Mouse (Mus musculus) intestine, postnatal 0 days (tissue): ENCODE measurements around the gene Rabggta. TPM values are rescaled to one million over a fixed set of nuclear protein-coding genes. Genes with fewer than 3 reads are reported as not detected.

Source experiments
- ATAC-seq: fragments of 200-750 bp; cut with Nextera tagmentation; 2 replicates; pipeline ENCODE4 v1.8.0; 2017; ENCODE audit warnings: mild to moderate bottlenecking, moderate TSS enrichment, moderate library complexity
- H3K27ac ChIP-seq: fragments of 300-500 bp; sonication (generic); 2 replicates; pipeline ENCODE4 v1.5.1; 2014; ENCODE audit warnings: mild to moderate bottlenecking, low read depth, low read length, moderate library complexity
- H3K27me3 ChIP-seq: fragments of 300-500 bp; sonication (generic); replicated peaks from 2 replicates; pipeline ENCODE4 v1.6.1; 2014; ENCODE audit warnings: low read length, mixed read lengths; ENCODE audit not compliant: control insufficient read depth, insufficient read depth
- H3K36me3 ChIP-seq: fragments of 300-500 bp; sonication (generic); 2 replicates; pipeline ENCODE4 v1.6.1; 2014; ENCODE audit warnings: mild to moderate bottlenecking, moderate library complexity; ENCODE audit not compliant: control insufficient read depth, insufficient read depth
- H3K4me1 ChIP-seq: fragments of 300-500 bp; sonication (generic); replicated peaks from 2 replicates; pipeline ENCODE4 v1.6.1; 2014; ENCODE audit warnings: antibody characterized with exemption, low read length, mixed read lengths; ENCODE audit not compliant: control insufficient read depth, insufficient read depth
- H3K4me2 ChIP-seq: fragments of 300-500 bp; sonication (generic); replicated peaks from 2 replicates; pipeline ENCODE4 v1.6.1; 2014; ENCODE audit warnings: low read depth, mild to moderate bottlenecking, moderate library complexity
- H3K4me3 ChIP-seq: fragments of 300-500 bp; sonication (generic); 2 replicates; pipeline ENCODE4 v1.5.1; 2014; ENCODE audit warnings: low read depth, low read length
- H3K9ac ChIP-seq: fragments of 300-500 bp; sonication (generic); 2 replicates; pipeline ENCODE4 v1.6.1; 2014; ENCODE audit warnings: mild to moderate bottlenecking, low read depth, low read length
- H3K9me3 ChIP-seq: fragments of 300-500 bp; sonication (generic); 2 replicates; pipeline ENCODE4 v1.6.1; 2016; ENCODE audit warnings: mixed run types; ENCODE audit not compliant: control insufficient read depth
- CTCF ChIP-seq: sonication (generic); IDR thresholded peaks from 2 replicates; pipeline ENCODE4 v1.5.1; 2016; ENCODE audit warnings: low read depth, mild to moderate bottlenecking, control low read depth, antibody characterized with exemption, moderate library complexity
- WGBS: fragments of 180-500 bp; shearing (Covaris S2); extraction: QIAGEN DNeasy Blood & Tissue Kit; methylation state at CpG from one replicate; pipeline ENCODE4 v1.1.7; 2014; 5-methylcytosine and 5-hydroxymethylcytosine counted together
- polyA plus RNA-seq: library from polyadenylated mRNA; unstranded; fragments of >200 nt; fragmentation: Nextera tagmentation; extraction: Ambion mirVana; gene quantifications from 2 replicates; pipeline ENCODE4 v1.2.1, GENCODE M21; 2015

Rabggta gene
- polyA plus RNA-seq, 1 experiment from 2014 or later, result 24.0 TPM

DNA sequence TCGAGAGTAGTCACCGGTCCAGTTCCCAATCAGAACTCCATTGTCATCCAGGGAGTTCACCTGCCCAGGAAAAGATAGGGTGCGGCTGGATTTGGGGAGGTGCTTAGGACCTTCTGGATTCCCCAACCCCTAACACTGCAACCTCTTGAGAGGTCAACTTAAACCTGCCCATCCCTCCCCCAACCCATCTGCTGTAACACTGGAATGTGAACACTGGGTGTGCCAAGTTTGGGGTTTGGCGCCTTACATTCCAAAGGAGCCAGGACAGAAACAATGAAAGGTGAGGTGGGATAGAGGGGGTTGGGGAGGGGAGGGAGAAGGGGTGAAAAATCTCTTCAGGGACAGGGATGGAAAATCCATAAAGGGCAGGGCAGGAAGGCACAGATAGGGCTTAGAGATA lies 12.6 kb downstream of the Rabggta start:
- Histone ChIP-seq H3K27me3 (no peaks in the 10 kb centered on the region), H3K9ac (no peak overlapping the region), H3K36me3 (no peaks in the 10 kb centered on the region), H3K9me3 (no peaks in the 10 kb centered on the region), H3K27ac (no peak overlapping the region), H3K4me1 (no peaks in the 10 kb centered on the region; the same call in 1 of the 2 replicates), H3K4me2 (no peak overlapping the region), H3K4me3 (no peak overlapping the region)
- TF ChIP-seq CTCF, result no peak
- WGBS, result 93% methylated on average over 4 of the region's 4 CpGs
- ATAC-seq, result no peak

DNA sequence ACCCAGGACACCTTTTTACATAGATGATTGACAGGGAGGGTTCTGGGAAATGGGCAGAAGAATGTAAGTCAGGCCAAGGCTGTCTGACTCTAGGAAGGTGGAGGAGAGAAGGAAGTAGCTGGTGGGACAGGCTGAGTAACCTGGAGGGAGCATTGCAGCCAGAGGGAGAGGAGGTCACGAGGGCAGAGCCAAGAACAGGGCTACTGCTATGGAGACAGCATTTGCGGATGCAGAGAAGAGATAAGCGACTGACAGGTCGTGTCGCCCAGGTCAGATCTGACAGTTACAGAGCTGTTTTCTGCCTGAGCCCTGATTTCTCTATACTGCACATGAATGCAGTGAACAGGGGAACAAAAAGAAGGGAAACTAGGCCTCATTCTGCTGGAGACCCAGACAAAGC lies 14.7 kb downstream of the Rabggta start:
- H3K4me2 ChIP-seq, result no peak overlapping the region
- no peaks in the 10 kb centered on the region for H3K4me1 ChIP-seq
- no peak overlapping the region for H3K9ac ChIP-seq
- H3K4me3 ChIP-seq, result no peak overlapping the region
- no peaks in the 10 kb centered on the region for H3K27me3 ChIP-seq
- TF ChIP-seq CTCF, result no peak
- no peak overlapping the region for H3K27ac ChIP-seq
- no peaks in the 10 kb centered on the region for H3K36me3 ChIP-seq
- 69% methylated on average over 5 of the region's 5 CpGs for WGBS
- no peaks in the 10 kb centered on the region for H3K9me3 ChIP-seq
- ATAC-seq, result no peak

DNA sequence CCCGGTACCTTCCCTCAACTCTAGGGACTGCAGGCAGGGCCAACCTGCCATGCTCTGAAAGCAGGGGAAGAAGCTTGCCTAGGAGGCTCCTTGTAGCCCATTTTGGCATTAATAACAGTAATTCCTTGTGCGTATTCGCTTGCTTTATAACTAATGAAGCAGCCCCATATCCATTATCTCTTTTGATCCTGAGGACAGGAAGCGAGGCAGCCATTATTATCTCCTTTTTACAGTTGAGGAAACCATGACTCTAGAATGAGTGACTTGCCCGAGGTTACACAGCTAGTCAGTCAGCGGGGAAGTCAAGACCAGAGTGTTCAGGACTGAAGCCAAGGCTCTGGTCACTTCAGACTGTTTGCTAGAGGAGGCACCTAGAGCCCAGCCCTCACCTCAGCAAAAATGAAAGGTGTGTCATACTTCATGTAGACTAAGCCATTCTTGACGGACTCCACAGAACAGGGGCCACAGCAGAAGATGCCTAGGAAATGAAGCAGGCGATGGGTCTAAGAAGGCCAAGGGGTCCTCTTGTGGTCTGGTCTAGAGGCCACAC lies 15.9 kb downstream of the Rabggta start:
- Histone ChIP-seq H3K36me3 (no peaks in the 10 kb centered on the region), H3K9me3 (no peaks in the 10 kb centered on the region), H3K27ac (no peak overlapping the region), H3K4me2 (no peak overlapping the region), H3K9ac (no peak overlapping the region), H3K27me3 (no peaks in the 10 kb centered on the region), H3K4me3 (no peak overlapping the region), H3K4me1 (no peaks in the 10 kb centered on the region)
- ATAC-seq, result no peak
- no peak for TF ChIP-seq CTCF
- 72% methylated on average over 8 of the region's 8 CpGs for WGBS

DNA sequence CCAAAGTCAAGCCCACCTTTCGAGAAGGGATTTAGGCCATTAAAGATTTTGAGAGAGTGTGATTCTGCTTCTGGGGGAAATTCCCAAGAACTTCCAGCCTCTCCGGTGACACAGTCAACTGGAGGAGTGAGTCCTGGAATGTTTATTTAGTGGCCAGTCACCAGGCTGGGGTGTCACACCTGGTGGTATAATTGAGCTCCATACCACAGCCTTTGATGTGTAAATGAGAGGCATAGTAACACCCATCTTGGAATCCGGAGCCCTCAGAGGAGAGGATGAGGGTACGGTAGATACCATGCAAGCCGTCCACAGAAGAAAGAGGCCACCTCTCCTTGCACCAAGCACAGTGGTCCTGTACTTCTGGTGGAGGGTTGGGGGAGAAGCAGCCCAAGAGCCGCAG lies 19.3 kb downstream of the Rabggta start:
- 52% methylated on average over 6 of the region's 6 CpGs for WGBS
- H3K27me3 ChIP-seq, result no peaks in the 10 kb centered on the region
- no peaks in the 10 kb centered on the region for H3K9me3 ChIP-seq
- no peak overlapping the region for H3K4me3 ChIP-seq
- H3K4me2 ChIP-seq, result no peak overlapping the region
- H3K36me3 ChIP-seq, result no peaks in the 10 kb centered on the region
- TF ChIP-seq CTCF, result no peak
- no peak overlapping the region for H3K27ac ChIP-seq
- ATAC-seq, result no peak
- no peak overlapping the region for H3K9ac ChIP-seq
- no peaks in the 10 kb centered on the region for H3K4me1 ChIP-seq

DNA sequence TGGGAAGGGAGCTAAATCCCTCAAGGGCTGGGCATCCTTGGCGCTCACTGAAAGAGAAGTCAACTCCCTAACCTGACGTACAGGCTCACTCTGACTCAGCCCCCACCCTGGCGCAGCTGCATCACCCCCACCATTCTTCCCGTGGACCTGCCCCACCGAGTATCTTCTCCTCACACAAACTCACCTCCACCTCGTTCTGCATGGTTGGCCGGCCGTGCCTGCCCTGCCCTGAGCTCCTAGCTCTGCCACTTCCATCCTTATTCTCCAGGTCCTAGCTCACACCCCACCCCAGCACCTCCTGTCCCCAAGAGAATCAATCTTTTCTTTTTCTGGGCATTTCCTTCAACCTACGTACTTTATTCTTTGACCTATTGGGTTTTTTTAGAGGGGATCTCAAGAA lies 20.9 kb downstream of the Rabggta start:
- H3K4me2 ChIP-seq, result no peak overlapping the region
- H3K9ac ChIP-seq, result no peak overlapping the region
- no peak overlapping the region for H3K27ac ChIP-seq
- 68% methylated on average over 9 of the region's 9 CpGs for WGBS
- no peaks in the 10 kb centered on the region for H3K4me1 ChIP-seq
- H3K36me3 ChIP-seq, result no peaks in the 10 kb centered on the region
- TF ChIP-seq CTCF, result no peak
- no peaks in the 10 kb centered on the region for H3K9me3 ChIP-seq
- no peak overlapping the region for H3K4me3 ChIP-seq
- no peak for ATAC-seq
- H3K27me3 ChIP-seq, result no peaks in the 10 kb centered on the region

DNA sequence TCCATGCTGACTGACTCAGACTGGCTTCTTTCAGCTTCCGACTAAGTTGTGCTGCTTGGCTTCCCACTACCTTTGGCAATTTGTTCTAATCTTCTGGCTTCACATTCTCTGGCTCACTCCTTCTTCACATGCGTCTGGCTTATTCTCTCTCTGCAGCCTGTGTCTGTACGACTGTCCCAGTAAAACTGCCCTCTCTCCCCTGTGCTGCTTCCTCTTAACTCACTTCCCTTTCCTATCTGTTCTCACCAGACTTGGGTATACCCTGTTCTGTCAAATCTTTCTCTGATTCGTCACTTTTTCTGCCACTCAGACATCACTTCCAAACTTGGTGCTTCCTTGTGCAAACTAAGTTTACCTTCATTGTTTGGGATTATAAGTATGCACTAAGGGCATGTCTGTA lies 24.8 kb downstream of the Rabggta start:
- no peak for ATAC-seq
- WGBS, result 77% methylated on average over 4 of the region's 4 CpGs
- TF ChIP-seq CTCF, result no peak

DNA sequence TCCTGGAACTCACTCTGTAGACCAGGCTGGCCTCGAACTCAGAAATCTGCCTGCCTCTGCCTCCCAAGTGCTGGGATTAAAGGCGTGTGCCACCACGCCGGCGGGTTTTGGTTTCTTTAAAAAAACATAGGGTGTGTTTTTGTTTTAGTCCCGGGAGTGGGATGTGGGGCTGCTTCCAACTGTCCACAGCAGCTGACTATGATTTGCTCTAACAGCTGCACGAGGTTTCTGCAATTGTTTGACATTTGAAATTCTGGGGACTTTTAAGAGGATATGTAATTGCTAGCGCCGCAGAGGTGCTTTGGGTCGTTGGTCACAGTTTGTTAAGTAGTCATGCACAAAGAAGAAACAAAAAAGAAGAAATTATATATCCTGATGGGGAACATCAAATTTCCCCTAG lies 32.6 kb downstream of the Rabggta start:
- Histone ChIP-seq H3K36me3 (no peaks in the 10 kb centered on the region), H3K4me2 (no peak overlapping the region), H3K9ac (no peak overlapping the region), H3K27ac (no peak overlapping the region), H3K4me3 (no peak overlapping the region), H3K9me3 (no peaks in the 10 kb centered on the region), H3K4me1 (no peaks in the 10 kb centered on the region), H3K27me3 (no peaks in the 10 kb centered on the region)
- no peak for TF ChIP-seq CTCF
- WGBS, result 69% methylated on average over 10 of the region's 10 CpGs
- ATAC-seq, result no peak

More for the DNA sequence above, 24.8 kb downstream of the Rabggta start:
- no peak overlapping the region for H3K4me2 ChIP-seq
- H3K27me3 ChIP-seq, result no peaks in the 10 kb centered on the region
- H3K36me3 ChIP-seq, result no peaks in the 10 kb centered on the region
- no peaks in the 10 kb centered on the region for H3K4me1 ChIP-seq
- no peak overlapping the region for H3K4me3 ChIP-seq
- H3K9me3 ChIP-seq, result no peaks in the 10 kb centered on the region
- no peak overlapping the region for H3K27ac ChIP-seq
- no peak overlapping the region for H3K9ac ChIP-seq
